Mouse (Mus musculus) heart, adult 2 months (tissue): ENCODE data around the gene Ank3. TPM values are rescaled to one million over a fixed set of nuclear protein-coding genes. Genes with fewer than 3 reads are reported as not detected.

Source experiments
- DNase-seq, 2 experiments: peaks; one replicate each; pipeline ENCODE4 v3.0.0; 2021
- H3K27ac ChIP-seq: fragments of 200-600 bp; 2 replicates; pipeline ENCODE4 v1.8.1; 2022
- H3K27me3 ChIP-seq: fragments of 200-500 bp; 2 replicates; pipeline ENCODE4 v1.6.1; 2012; ENCODE audit warnings: mild to moderate bottlenecking, low read length, inconsistent platforms, mixed read lengths; ENCODE audit not compliant: control insufficient read depth, insufficient read depth
- H3K36me3 ChIP-seq: fragments of 200-500 bp; 2 replicates; pipeline ENCODE4 v1.6.1; 2012; ENCODE audit warnings: low read length, inconsistent platforms; ENCODE audit not compliant: control insufficient read depth, insufficient read depth
- H3K4me1 ChIP-seq: fragments of 200-500 bp; 2 replicates; pipeline ENCODE4 v1.6.1; 2011; ENCODE audit warnings: low read length; ENCODE audit not compliant: control insufficient read depth, insufficient read depth
- H3K4me3 ChIP-seq: fragments of 200-600 bp; 2 replicates; pipeline ENCODE4 v1.8.1; 2022
- H3K79me2 ChIP-seq: fragments of 200-500 bp; replicated peaks from 2 replicates; pipeline ENCODE4 v1.6.1; 2012; ENCODE audit warnings: mild to moderate bottlenecking, inconsistent platforms, low read length, moderate library complexity, mixed read lengths; ENCODE audit not compliant: control insufficient read depth, insufficient read depth
- H3K9ac ChIP-seq: fragments of 200-500 bp; 2 replicates; pipeline ENCODE4 v1.6.1; 2012; ENCODE audit warnings: low read depth, mild to moderate bottlenecking, control low read depth, inconsistent platforms, low read length, mixed read lengths
- CTCF ChIP-seq: fragments of 200-600 bp; IDR thresholded peaks from 2 replicates; pipeline ENCODE4 v1.8.1; 2022; ENCODE audit warnings: antibody characterized with exemption, mild to moderate bottlenecking, moderate library complexity
- EP300 ChIP-seq: fragments of 200-500 bp; IDR thresholded peaks from 2 replicates; pipeline ENCODE4 v1.6.1; 2011; ENCODE audit warnings: low read depth, low read length, control low read depth; ENCODE audit not compliant: insufficient read depth
- POLR2A ChIP-seq: fragments of 200-500 bp; IDR thresholded peaks from 2 replicates; pipeline ENCODE4 v1.6.1; 2011; ENCODE audit warnings: mild to moderate bottlenecking, low read depth, low read length, control low read depth; ENCODE audit not compliant: insufficient read depth
- WGBS: fragments of 180-500 bp; shearing (Covaris S2); methylation state at CpG from one replicate; pipeline ENCODE4 v1.1.7; 2018; 5-methylcytosine and 5-hydroxymethylcytosine counted together
- intact Hi-C: fragments of 180-260 bp; cut with DNase I; formaldehyde crosslinking; loops from one replicate; pipeline ENCODE4 v1.15.1; 2025
- polyA plus RNA-seq: library from polyadenylated mRNA; depleted of rRNA; stranded (reverse); fragments of >200 nt; gene quantifications from 2 replicates; pipeline ENCODE4 v1.2.3, GENCODE M21; 2012
- total RNA-seq, 2 experiments: library from RNA; stranded (reverse); gene quantifications; 2 replicates each; pipeline ENCODE4 v1.2.3; 2021

Gene Ank3
- total and polyA plus RNA-seq, 3 experiments: 16.8 to 80.3 (median 64.6) TPM

- intact Hi-C loops: no loop called here
- WGBS: 65% methylated on average over 3 of the region's 3 CpGs
- no peak for DNase-seq
- H3K9ac ChIP-seq: no peak overlapping the region
- no peak overlapping the region for H3K4me3 ChIP-seq
- no peaks in the 10 kb centered on the region for H3K4me1 ChIP-seq
- H3K27ac ChIP-seq: no peak overlapping the region
- H3K36me3 ChIP-seq: no peaks in the 10 kb centered on the region
- H3K79me2 ChIP-seq: no peaks in the 10 kb centered on the region
- TF ChIP-seq CTCF (no peak), EP300 (no peak), POLR2A (no peak)
- H3K27me3 ChIP-seq: no peaks in the 10 kb centered on the region
These were observed 380.7 kb downstream of the Ank3 start for GRCm38 (mm10) chr10:69779246-69779645.

GRCm38 (mm10) chr10:69781491-69781890 lies 382.9 kb downstream of the Ank3 start:
- no peaks in the 10 kb centered on the region; the same call in 1 of the 2 replicates for H3K4me1 ChIP-seq
- no peak overlapping the region for H3K9ac ChIP-seq
- intact Hi-C loops: loop anchor here (5.0 to 10.0 kb wide), 2 partner anchors 66 to 247 kb away; no protein-coding TSS in a partner anchor
- H3K79me2 ChIP-seq: no peaks in the 10 kb centered on the region
- TF ChIP-seq EP300 (0 out of 2 replicates have a peak, but pooled peaks have one; percentile 33), POLR2A (no peak), CTCF (peak; percentile 85)
- DNase-seq: peak; percentile 46 to 59
- H3K4me3 ChIP-seq: no peak overlapping the region
- H3K27ac ChIP-seq: no peak overlapping the region
- H3K36me3 ChIP-seq: no peaks in the 10 kb centered on the region
- no peaks in the 10 kb centered on the region for H3K27me3 ChIP-seq
- 13% methylated on average over 8 of the region's 8 CpGs for WGBS

GRCm38 (mm10) chr10:69785235-69785634 lies 386.7 kb downstream of the Ank3 start:
- H3K4me1 ChIP-seq: no peaks in the 10 kb centered on the region; the same call in 1 of the 2 replicates
- H3K27me3 ChIP-seq: no peaks in the 10 kb centered on the region
- DNase-seq: peak; percentile 51 to 73
- H3K27ac ChIP-seq: peak overlapping the region; percentile 62
- H3K9ac ChIP-seq: peak overlapping the region; percentile 28; the same call in 1 of the 2 replicates
- H3K36me3 ChIP-seq: no peaks in the 10 kb centered on the region
- TF ChIP-seq CTCF: no peak
- TF ChIP-seq POLR2A: no peak
- TF ChIP-seq EP300: no peak
- H3K79me2 ChIP-seq: no peaks in the 10 kb centered on the region
- H3K4me3 ChIP-seq: peak overlapping the region; percentile 49
- WGBS: 5% methylated on average over 7 of the region's 7 CpGs
- intact Hi-C loops: loop anchor here (10.0 kb wide), 1 partner anchor 250 kb away; no protein-coding TSS in a partner anchor

GRCm38 (mm10) chr10:69785692-69786091 lies 387.1 kb downstream of the Ank3 start:
- Histone ChIP-seq H3K4me1 (no peaks in the 10 kb centered on the region; the same call in 1 of the 2 replicates), H3K79me2 (no peaks in the 10 kb centered on the region), H3K27ac (peak overlapping the region; percentile 62), H3K4me3 (peak overlapping the region; percentile 49), H3K9ac (peak overlapping the region; percentile 63), H3K27me3 (no peaks in the 10 kb centered on the region), H3K36me3 (no peaks in the 10 kb centered on the region)
- DNase-seq: peak in 1 of 2 experiments; percentile 18
- WGBS: 27% methylated on average over 8 of the region's 8 CpGs
- TF ChIP-seq POLR2A (no peak), EP300 (0 out of 2 replicates have a peak, but pooled peaks have one; percentile 9)
- intact Hi-C loops: loop anchor here (10.0 kb wide), 1 partner anchor 251 kb away; no protein-coding TSS in a partner anchor

- Histone ChIP-seq H3K4me3 (peak overlapping the region; percentile 49), H3K36me3 (no peaks in the 10 kb centered on the region), H3K9ac (peak overlapping the region; percentile 50), H3K4me1 (no peaks in the 10 kb centered on the region; the same call in 1 of the 2 replicates), H3K27me3 (no peaks in the 10 kb centered on the region), H3K79me2 (no peaks in the 10 kb centered on the region), H3K27ac (peak overlapping the region; percentile 62)
- TF ChIP-seq EP300 (no peak), CTCF (no peak), POLR2A (no peak)
- no peak for DNase-seq
- intact Hi-C loops: loop anchor here (10.0 kb wide), 1 partner anchor 252 kb away; no protein-coding TSS in a partner anchor
- WGBS: 41% methylated on average over 13 of the region's 13 CpGs
These were observed 387.8 kb downstream of the Ank3 start for GRCm38 (mm10) chr10:69786220-69786993.

GRCm38 (mm10) chr10:69787379-69787778 lies 388.8 kb downstream of the Ank3 start:
- Histone ChIP-seq H3K4me3 (peak overlapping the region; percentile 28), H3K4me1 (peaks cover 1% of the 10 kb centered on the region; the same call in 1 of the 2 replicates), H3K36me3 (no peaks in the 10 kb centered on the region), H3K27ac (peak overlapping the region; percentile 62), H3K79me2 (no peaks in the 10 kb centered on the region), H3K9ac (peak overlapping the region; percentile 52), H3K27me3 (no peaks in the 10 kb centered on the region)
- DNase-seq: peak; percentile 21 to 34
- intact Hi-C loops: loop anchor here (10.0 kb wide), 1 partner anchor 253 kb away; no protein-coding TSS in a partner anchor
- 20% methylated on average over 10 of the region's 10 CpGs for WGBS
- TF ChIP-seq CTCF: no peak
- TF ChIP-seq EP300: no peak
- no peak for TF ChIP-seq POLR2A
